Mouse (Mus musculus) adipocyte (in vitro differentiated cells): ENCODE measurements around the gene Olfr150.
"Not testable (repeated sequence)": the region's sequence is repeated elsewhere in the genome, so short reads cannot be mapped to it uniquely, and the experiment has no call there.

Experiments used
- DNase-seq: peaks from one replicate; pipeline ENCODE4 v3.0.0-alpha.2; 2016; ENCODE audit warnings: low spot score

Olfr150 gene

DNA sequence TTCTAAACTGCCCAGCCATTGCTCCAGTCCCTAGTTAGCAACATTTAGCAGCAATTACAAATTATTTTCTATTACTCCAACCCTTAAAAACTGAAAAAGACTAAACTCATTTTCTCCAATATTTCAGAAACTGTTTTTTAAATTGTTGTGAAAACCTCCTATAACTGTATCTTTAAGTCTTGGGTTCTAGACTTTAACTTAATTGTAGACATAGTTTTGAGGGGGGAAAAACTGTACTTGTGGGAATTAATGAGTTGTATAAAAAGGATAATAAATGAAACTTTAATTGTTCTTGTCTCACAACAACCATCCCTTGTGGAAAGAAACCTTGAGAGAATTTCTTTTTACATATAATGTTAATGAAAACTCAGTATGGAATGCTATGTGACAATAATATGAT is at the start of gene Olfr150:
TSS of gene Olfr150 (plus strand) at position 301 of the 400 bp plus-strand sequence.
- DNase-seq, result no peak

DNA sequence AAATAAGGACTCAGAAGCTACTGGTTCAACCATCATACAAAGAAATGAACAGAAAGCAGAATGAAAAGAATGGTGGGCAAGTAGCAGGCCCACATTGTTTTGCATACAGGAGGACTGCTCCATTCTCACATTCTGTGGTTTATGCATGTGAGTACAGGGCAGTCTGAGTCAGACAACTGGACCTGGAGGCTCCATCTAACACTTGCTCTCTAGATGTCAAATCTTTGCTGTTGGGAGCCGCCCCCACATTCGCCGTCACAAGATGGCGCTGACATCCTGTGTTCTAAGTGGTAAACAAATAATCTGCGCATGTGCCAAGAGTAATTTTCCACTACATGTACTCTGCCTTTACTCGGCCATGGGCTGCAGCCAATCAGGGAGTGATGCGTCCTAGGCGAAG is 29.7 kb upstream of the Olfr150 start:
- not testable (repeated sequence) for DNase-seq

DNA sequence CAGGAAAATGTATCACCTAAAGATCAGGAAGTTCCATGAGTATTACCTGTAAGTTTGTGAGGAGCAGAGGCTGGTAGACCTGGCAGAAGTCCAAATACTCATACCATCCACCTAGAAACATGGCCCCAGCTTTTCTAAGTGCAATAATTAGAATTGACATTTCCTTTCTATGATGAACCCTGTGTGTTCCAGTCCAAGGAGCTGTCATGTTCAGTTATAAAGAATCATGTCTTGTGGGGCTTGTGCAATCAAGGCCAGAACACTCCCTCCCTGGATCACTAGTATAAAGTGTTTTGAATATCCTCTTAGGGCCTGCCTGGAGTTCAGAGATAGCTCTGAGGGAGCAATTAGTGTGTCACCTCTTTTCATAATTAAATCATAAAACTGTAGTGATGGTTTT is 23.8 kb upstream of the Olfr150 start, which contains the start of gene Olfr149:
TSS of gene Olfr149 (minus strand) at position 101 of the 400 bp plus-strand sequence.
- no peak for DNase-seq

DNA sequence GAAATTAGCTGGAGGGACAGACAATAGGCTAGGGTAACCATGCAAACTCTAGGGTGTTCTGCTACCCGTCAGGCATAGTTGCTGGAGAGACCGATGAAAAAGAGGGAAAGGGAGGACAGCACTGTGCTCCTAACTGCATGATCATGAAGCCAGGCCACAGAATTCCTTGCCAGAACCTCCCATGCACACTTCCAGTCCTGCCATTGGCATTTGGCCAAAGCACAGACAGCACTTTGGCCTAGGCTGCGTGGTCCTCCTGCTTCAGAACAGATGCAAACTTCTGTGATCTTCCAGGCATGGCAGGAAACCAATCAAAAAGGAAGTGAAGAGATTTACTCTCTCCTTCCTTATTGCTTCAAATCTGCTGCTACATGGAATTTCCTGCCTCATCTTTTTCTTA is 21.8 kb upstream of the Olfr150 start:
- DNase-seq, result no peak

DNA sequence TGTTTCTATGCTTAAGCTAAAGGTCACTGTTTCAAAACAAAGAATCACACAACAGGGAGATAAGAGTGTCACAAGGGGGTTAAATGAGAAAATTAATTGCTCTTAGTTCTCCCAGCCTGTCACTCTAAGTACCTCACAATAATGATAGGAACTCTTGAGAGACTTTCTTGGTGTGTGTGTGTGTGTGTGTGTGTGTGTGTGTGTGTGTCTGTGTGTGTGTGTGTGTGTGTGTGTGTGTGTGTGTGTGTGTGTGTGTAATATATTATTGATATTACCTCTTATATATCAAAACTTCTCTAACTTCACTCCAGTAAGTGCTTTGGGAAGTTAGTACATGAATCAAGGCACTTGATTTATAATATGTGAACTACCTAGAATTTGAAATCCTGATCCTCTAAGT is 19.7 kb upstream of the Olfr150 start, which contains the start of gene Olfr965:
TSS of gene Olfr965 (plus strand) at position 301 of the 400 bp plus-strand sequence.
- DNase-seq, result no peak

DNA sequence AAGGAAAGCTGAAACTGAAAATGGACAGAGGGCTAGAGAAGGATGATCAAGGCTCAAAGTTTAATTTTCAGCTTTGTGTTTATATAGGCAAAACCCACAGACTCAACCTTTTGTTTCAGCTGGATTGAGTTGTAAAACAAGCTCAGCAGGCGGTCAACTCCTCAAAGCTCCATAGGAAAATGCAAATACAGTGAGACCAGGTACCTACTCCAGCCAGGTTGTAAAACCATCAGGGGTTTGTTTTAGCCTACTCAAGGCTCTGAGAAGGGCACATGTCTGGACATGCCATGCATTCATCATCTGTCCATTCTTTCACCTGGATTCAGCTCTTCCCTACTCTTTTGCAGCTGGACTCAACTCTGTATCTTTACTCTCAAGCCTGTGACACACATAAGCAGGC is 10.0 kb downstream of the Olfr150 start:
- no peak for DNase-seq

DNA sequence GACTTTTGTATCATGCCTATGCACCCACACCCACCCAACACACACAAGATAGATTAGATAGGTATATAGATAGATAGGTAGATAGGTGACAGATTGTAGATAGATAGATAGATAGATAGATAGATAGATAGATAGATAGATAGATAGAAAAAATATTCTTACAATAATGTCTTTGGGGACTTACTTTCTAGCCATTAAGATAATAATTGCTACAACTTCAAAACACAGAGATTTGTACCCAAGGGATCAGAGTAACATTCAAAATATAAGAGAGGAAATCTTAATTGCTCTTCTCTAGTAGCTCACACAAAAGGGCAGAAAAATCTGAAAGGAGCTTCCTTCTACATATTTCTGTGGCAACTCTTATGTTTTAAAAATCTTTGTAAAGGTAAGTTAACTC is 15.2 kb downstream of the Olfr150 start, which contains the start of gene Olfr967:
TSS of gene Olfr967 (plus strand) at position 301 of the 400 bp plus-strand sequence.
- no peak for DNase-seq

DNA sequence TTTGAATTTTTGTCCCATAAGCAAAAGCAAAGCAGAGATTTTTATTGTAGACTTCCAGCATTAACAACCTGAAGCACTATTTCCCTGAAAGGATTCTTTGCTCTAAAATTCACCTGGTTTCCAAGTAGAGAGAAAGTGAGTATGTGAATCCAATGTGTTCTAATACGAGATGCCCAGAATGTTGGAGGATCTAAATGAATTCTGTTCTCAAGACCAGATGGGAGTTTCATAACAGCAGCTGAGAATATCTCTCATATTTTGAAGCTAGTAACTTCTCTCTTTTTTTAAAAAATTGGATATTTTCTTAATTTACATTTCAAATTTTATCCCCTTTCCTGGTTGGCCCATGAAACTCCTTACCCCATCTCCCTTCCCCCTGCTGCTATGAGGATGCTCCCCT is 15.7 kb downstream of the Olfr150 start:
- no peak for DNase-seq

DNA sequence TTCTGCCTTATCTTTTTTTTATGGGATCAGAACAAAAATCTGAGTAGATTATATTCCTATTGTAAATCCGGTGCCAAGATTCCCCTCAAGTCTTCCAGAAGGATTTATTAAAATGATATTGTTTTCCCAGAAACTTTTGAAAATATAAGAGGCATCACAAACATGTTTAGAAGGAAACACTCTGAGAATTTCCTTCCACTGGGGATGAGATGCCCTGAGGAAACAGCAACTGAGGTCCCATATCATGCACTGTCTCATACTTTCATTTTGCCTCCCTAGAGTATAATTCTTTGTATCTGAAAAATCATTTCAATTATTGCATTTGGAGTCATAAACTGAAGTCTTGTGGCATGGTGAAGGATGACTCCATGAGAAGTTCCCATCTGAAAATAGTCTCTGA is 52.4 kb downstream of the Olfr150 start, which contains the start of gene Olfr968:
TSS of gene Olfr968 (minus strand) at position 101 of the 400 bp plus-strand sequence.
- DNase-seq, result no peak
